Mouse (Mus musculus) NIH3T3 (cell line): ENCODE results near the gene Ptprg.
A peak's percentile ranks its signal among the peaks of the same experiment; 100 is the strongest.

Experiments used
- DNase-seq: peaks from one replicate; pipeline ENCODE4 v3.0.0-alpha.2; 2012; ENCODE audit warnings: low read depth

Ptprg gene

GRCm38 (mm10) chr14:11564456-11564855 is 11.1 kb downstream of the Ptprg start:
- DNase-seq = no peak

GRCm38 (mm10) chr14:11565283-11565682 is 12.0 kb downstream of the Ptprg start:
- DNase-seq = no peak

GRCm38 (mm10) chr14:11569734-11570133 is 16.4 kb downstream of the Ptprg start:
- no peak for DNase-seq

GRCm38 (mm10) chr14:11571766-11572394 is 18.5 kb downstream of the Ptprg start:
- no peak for DNase-seq

GRCm38 (mm10) chr14:11572395-11572784 is 19.1 kb downstream of the Ptprg start:
- DNase-seq = no peak

- no peak for DNase-seq
Measured at GRCm38 (mm10) chr14:11573710-11574109, 20.4 kb downstream of the Ptprg start.

GRCm38 (mm10) chr14:11577276-11577909 is 24.1 kb downstream of the Ptprg start:
- no peak for DNase-seq

GRCm38 (mm10) chr14:11577910-11578309 is 24.6 kb downstream of the Ptprg start:
- DNase-seq = no peak

- DNase-seq = peak; percentile 71
Measured at GRCm38 (mm10) chr14:11578492-11578967, 25.2 kb downstream of the Ptprg start.

GRCm38 (mm10) chr14:11579950-11580349 is 26.6 kb downstream of the Ptprg start:
- DNase-seq = no peak

- no peak for DNase-seq
Measured at GRCm38 (mm10) chr14:11584263-11584662, 30.9 kb downstream of the Ptprg start.

- DNase-seq = no peak
Measured at GRCm38 (mm10) chr14:11584929-11585633, 31.7 kb downstream of the Ptprg start.

- DNase-seq = no peak
Measured at GRCm38 (mm10) chr14:11590387-11590786, 37.1 kb downstream of the Ptprg start.

- DNase-seq = no peak
Measured at GRCm38 (mm10) chr14:11592650-11593049, 39.3 kb downstream of the Ptprg start.

GRCm38 (mm10) chr14:11594336-11594735 is 41.0 kb downstream of the Ptprg start:
- no peak for DNase-seq

- DNase-seq = no peak
Measured at GRCm38 (mm10) chr14:11604133-11604865, 51.0 kb downstream of the Ptprg start.

GRCm38 (mm10) chr14:11608366-11608765 is 55.0 kb downstream of the Ptprg start:
- no peak for DNase-seq

GRCm38 (mm10) chr14:11609857-11610582 is 56.7 kb downstream of the Ptprg start:
- no peak for DNase-seq

GRCm38 (mm10) chr14:11612426-11612825 is 59.1 kb downstream of the Ptprg start:
- peak; percentile 63 for DNase-seq

- DNase-seq = peak; percentile 81
Measured at GRCm38 (mm10) chr14:11613146-11613545, 59.8 kb downstream of the Ptprg start.

GRCm38 (mm10) chr14:11615697-11616096 is 62.4 kb downstream of the Ptprg start:
- DNase-seq = peak; percentile 5

GRCm38 (mm10) chr14:11617362-11617761 is 64.0 kb downstream of the Ptprg start:
- DNase-seq = peak; percentile 60
